Mouse (Mus musculus): ENCODE results near the gene Dhdh. TPM values are rescaled to one million over a fixed set of nuclear protein-coding genes. Genes with fewer than 3 reads are reported as not detected.
"Not testable (repeated sequence)": the region's sequence is repeated elsewhere in the genome, so short reads cannot be mapped to it uniquely, and the experiment has no call there.

The Dhdh gene
- polyA plus RNA-seq, 1 experiment from 2014 or later: 4.0 TPM

- peak within 1 kb of the TSS; percentile 81 for H3K27ac ChIP-seq (ENCODE audit: low read depth, low read length)
- peak; percentile 66 for ATAC-seq
- H3K4me1 ChIP-seq (ENCODE audit: control insufficient read depth, insufficient read depth, low read depth, low read length): peaks cover 17% of the 10 kb centered on the region
- WGBS: under 1% methylated on average over 39 of the region's 58 CpGs
- peaks cover 4% of the 10 kb centered on the region for H3K36me3 ChIP-seq (ENCODE audit: control insufficient read depth, insufficient read depth, low read length)
- peak within 1 kb of the TSS; percentile 80 for H3K4me3 ChIP-seq (ENCODE audit: low read length)
- H3K9ac ChIP-seq (ENCODE audit: low read depth, low read length): peak within 1 kb of the TSS; percentile 90
- no peaks in the 10 kb centered on the region for H3K27me3 ChIP-seq (replicated peaks; ENCODE audit: control insufficient read depth, insufficient read depth, low read length)
- no peaks in the 10 kb centered on the region for H3K9me3 ChIP-seq (ENCODE audit: control insufficient read depth, low read length)
- H3K4me2 ChIP-seq (ENCODE audit: low read length): peak within 1 kb of the TSS; percentile 92
Observed at GRCm38 (mm10) chr7:45466283-45467089, 22.1 kb downstream of the Dhdh start, which contains the start of gene Bax. TSS of gene Bax (minus strand) at chr7:45466898.

GRCm38 (mm10) chr7:45465549-45465948 lies 23.1 kb downstream of the Dhdh start:
- Histone ChIP-seq H3K9me3 (ENCODE audit: control insufficient read depth, low read length) (no peaks in the 10 kb centered on the region), H3K4me3 (ENCODE audit: low read length) (peak overlapping the region; percentile 80), H3K27ac (ENCODE audit: low read depth, low read length) (no peak overlapping the region; the same call in 1 of the 2 replicates), H3K4me1 (ENCODE audit: control insufficient read depth, insufficient read depth, low read depth, low read length) (peaks cover 23% of the 10 kb centered on the region), H3K27me3 (replicated peaks; ENCODE audit: control insufficient read depth, insufficient read depth, low read length) (no peaks in the 10 kb centered on the region), H3K36me3 (ENCODE audit: control insufficient read depth, insufficient read depth, low read length) (peaks cover 4% of the 10 kb centered on the region), H3K4me2 (ENCODE audit: low read length) (peak overlapping the region; percentile 92), H3K9ac (ENCODE audit: low read depth, low read length) (peak overlapping the region; percentile 90)
- ATAC-seq: 0 out of 2 replicates have a peak, but pooled peaks have one; percentile 5
- WGBS: 83% methylated on average over 9 of the region's 9 CpGs

- 93% methylated on average over 12 of the region's 12 CpGs for WGBS
- ATAC-seq: no peak
- Histone ChIP-seq H3K4me3 (ENCODE audit: low read length) (no peak overlapping the region), H3K9me3 (ENCODE audit: control insufficient read depth, low read length) (no peaks in the 10 kb centered on the region), H3K27me3 (replicated peaks; ENCODE audit: control insufficient read depth, insufficient read depth, low read length) (no peaks in the 10 kb centered on the region), H3K4me1 (ENCODE audit: control insufficient read depth, insufficient read depth, low read depth, low read length) (peaks cover 27% of the 10 kb centered on the region), H3K36me3 (ENCODE audit: control insufficient read depth, insufficient read depth, low read length) (peaks cover 4% of the 10 kb centered on the region), H3K9ac (ENCODE audit: low read depth, low read length) (no peak overlapping the region), H3K4me2 (ENCODE audit: low read length) (no peak overlapping the region; the same call in 1 of the 2 replicates), H3K27ac (ENCODE audit: low read depth, low read length) (no peak overlapping the region)
Observed at GRCm38 (mm10) chr7:45465112-45465511, 23.5 kb downstream of the Dhdh start.

- 95% methylated on average over 7 of the region's 7 CpGs for WGBS
- H3K4me1 ChIP-seq (ENCODE audit: control insufficient read depth, insufficient read depth, low read depth, low read length): peaks cover 28% of the 10 kb centered on the region
- no peak overlapping the region for H3K9ac ChIP-seq (ENCODE audit: low read depth, low read length)
- H3K27ac ChIP-seq (ENCODE audit: low read depth, low read length): no peak overlapping the region
- H3K27me3 ChIP-seq (replicated peaks; ENCODE audit: control insufficient read depth, insufficient read depth, low read length): no peaks in the 10 kb centered on the region
- no peak overlapping the region for H3K4me2 ChIP-seq (ENCODE audit: low read length)
- H3K9me3 ChIP-seq (ENCODE audit: control insufficient read depth, low read length): no peaks in the 10 kb centered on the region
- ATAC-seq: no peak
- peaks cover 4% of the 10 kb centered on the region for H3K36me3 ChIP-seq (ENCODE audit: control insufficient read depth, insufficient read depth, low read length)
- no peak overlapping the region for H3K4me3 ChIP-seq (ENCODE audit: low read length)
Observed at GRCm38 (mm10) chr7:45463987-45464778, 24.4 kb downstream of the Dhdh start.

- not testable (repeated sequence) for H3K4me3 ChIP-seq (ENCODE audit: low read length); H3K4me2 ChIP-seq (ENCODE audit: low read length); H3K27ac ChIP-seq (ENCODE audit: low read depth, low read length); H3K27me3 ChIP-seq (replicated peaks; ENCODE audit: control insufficient read depth, insufficient read depth, low read length); ATAC-seq; H3K9ac ChIP-seq (ENCODE audit: low read depth, low read length); H3K9me3 ChIP-seq (ENCODE audit: control insufficient read depth, low read length); H3K36me3 ChIP-seq (ENCODE audit: control insufficient read depth, insufficient read depth, low read length)
- 80% methylated on average over 4 of the region's 4 CpGs for WGBS
- peaks cover 32% of the 10 kb centered on the region for H3K4me1 ChIP-seq (ENCODE audit: control insufficient read depth, insufficient read depth, low read depth, low read length)
Observed at GRCm38 (mm10) chr7:45462868-45463267, 25.7 kb downstream of the Dhdh start.

- Histone ChIP-seq H3K9ac (ENCODE audit: low read depth, low read length) (no peak overlapping the region), H3K4me2 (ENCODE audit: low read length) (no peak overlapping the region), H3K9me3 (ENCODE audit: control insufficient read depth, low read length) (no peaks in the 10 kb centered on the region), H3K4me1 (ENCODE audit: control insufficient read depth, insufficient read depth, low read depth, low read length) (peaks cover 37% of the 10 kb centered on the region), H3K27me3 (replicated peaks; ENCODE audit: control insufficient read depth, insufficient read depth, low read length) (no peaks in the 10 kb centered on the region), H3K27ac (ENCODE audit: low read depth, low read length) (no peak overlapping the region), H3K4me3 (ENCODE audit: low read length) (no peak overlapping the region), H3K36me3 (ENCODE audit: control insufficient read depth, insufficient read depth, low read length) (peaks cover 4% of the 10 kb centered on the region)
- WGBS: 94% methylated on average over 4 of the region's 4 CpGs
- no peak for ATAC-seq
Observed at GRCm38 (mm10) chr7:45462325-45462724, 26.3 kb downstream of the Dhdh start.

- 94% methylated on average over 4 of the region's 4 CpGs for WGBS
- H3K36me3 ChIP-seq (ENCODE audit: control insufficient read depth, insufficient read depth, low read length): peaks cover 4% of the 10 kb centered on the region
- H3K27me3 ChIP-seq (replicated peaks; ENCODE audit: control insufficient read depth, insufficient read depth, low read length): no peaks in the 10 kb centered on the region
- ATAC-seq: no peak
- H3K4me2 ChIP-seq (ENCODE audit: low read length): no peak overlapping the region
- no peak overlapping the region for H3K27ac ChIP-seq (ENCODE audit: low read depth, low read length)
- H3K4me1 ChIP-seq (ENCODE audit: control insufficient read depth, insufficient read depth, low read depth, low read length): peaks cover 39% of the 10 kb centered on the region
- no peaks in the 10 kb centered on the region for H3K9me3 ChIP-seq (ENCODE audit: control insufficient read depth, low read length)
- no peak overlapping the region for H3K9ac ChIP-seq (ENCODE audit: low read depth, low read length)
- H3K4me3 ChIP-seq (ENCODE audit: low read length): no peak overlapping the region
Observed at GRCm38 (mm10) chr7:45461781-45462180, 26.8 kb downstream of the Dhdh start.

- H3K36me3 ChIP-seq (ENCODE audit: control insufficient read depth, insufficient read depth, low read length): peaks cover 4% of the 10 kb centered on the region
- peaks cover 44% of the 10 kb centered on the region for H3K4me1 ChIP-seq (ENCODE audit: control insufficient read depth, insufficient read depth, low read depth, low read length)
- peak overlapping the region; percentile 78 for H3K27ac ChIP-seq (ENCODE audit: low read depth, low read length)
- no peak overlapping the region for H3K4me2 ChIP-seq (ENCODE audit: low read length)
- no peak for ATAC-seq
- no peak overlapping the region for H3K9ac ChIP-seq (ENCODE audit: low read depth, low read length)
- 62% methylated on average over 4 of the region's 5 CpGs for WGBS
- H3K9me3 ChIP-seq (ENCODE audit: control insufficient read depth, low read length): no peaks in the 10 kb centered on the region
- H3K27me3 ChIP-seq (replicated peaks; ENCODE audit: control insufficient read depth, insufficient read depth, low read length): no peaks in the 10 kb centered on the region
- no peak overlapping the region for H3K4me3 ChIP-seq (ENCODE audit: low read length)
Observed at GRCm38 (mm10) chr7:45461326-45461725, 27.3 kb downstream of the Dhdh start.

- Histone ChIP-seq H3K9ac (ENCODE audit: low read depth, low read length) (no peak overlapping the region), H3K4me3 (ENCODE audit: low read length) (no peak overlapping the region), H3K4me1 (ENCODE audit: control insufficient read depth, insufficient read depth, low read depth, low read length) (peaks cover 44% of the 10 kb centered on the region), H3K27me3 (replicated peaks; ENCODE audit: control insufficient read depth, insufficient read depth, low read length) (no peaks in the 10 kb centered on the region), H3K4me2 (ENCODE audit: low read length) (peak overlapping the region; percentile 10; the same call in 1 of the 2 replicates), H3K9me3 (ENCODE audit: control insufficient read depth, low read length) (no peaks in the 10 kb centered on the region), H3K36me3 (ENCODE audit: control insufficient read depth, insufficient read depth, low read length) (peaks cover 4% of the 10 kb centered on the region), H3K27ac (ENCODE audit: low read depth, low read length) (peak overlapping the region; percentile 78)
- WGBS: 21% methylated on average over 13 of the region's 13 CpGs
- no peak for ATAC-seq
Observed at GRCm38 (mm10) chr7:45460860-45461314, 27.7 kb downstream of the Dhdh start.
